Mouse (Mus musculus): ENCODE results near the gene Ankrd10. TPM values are rescaled to one million over a fixed set of nuclear protein-coding genes. Genes with fewer than 3 reads are reported as not detected.

Gene Ankrd10
- 39.8 TPM for polyA plus RNA-seq (2015; fragmentation: Illumina TruSeq; extraction: RNeasy Lipid Tissue Mini Kit (QIAGEN cat#74804); ENCODE audit: low read depth, low replicate concordance)

GRCm38 (mm10) chr8:11635611-11636081 lies at the start of gene Ankrd10:
TSS of gene Ankrd10 (minus strand) at chr8:11635757.

Other genes starting within 250 kb of the Ankrd10 start
- gene Rab20, start 157.0 kb downstream of the Ankrd10 start, polyA plus RNA-seq (2015; fragmentation: Illumina TruSeq; extraction: RNeasy Lipid Tissue Mini Kit (QIAGEN cat#74804); ENCODE audit: low read depth, low replicate concordance): 1.1 TPM
- 87.0 TPM for gene Naxd, start 138.3 kb downstream of the Ankrd10 start, polyA plus RNA-seq (2015; fragmentation: Illumina TruSeq; extraction: RNeasy Lipid Tissue Mini Kit (QIAGEN cat#74804); ENCODE audit: low read depth, low replicate concordance)
- 16.5 TPM for gene Cars2, start 85.0 kb downstream of the Ankrd10 start, polyA plus RNA-seq (2015; fragmentation: Illumina TruSeq; extraction: RNeasy Lipid Tissue Mini Kit (QIAGEN cat#74804); ENCODE audit: low read depth, low replicate concordance)
- gene Ing1, start 80.2 kb downstream of the Ankrd10 start, polyA plus RNA-seq (2015; fragmentation: Illumina TruSeq; extraction: RNeasy Lipid Tissue Mini Kit (QIAGEN cat#74804); ENCODE audit: low read depth, low replicate concordance): 46.7 TPM
- gene 1700016D06Rik, start 65.3 kb upstream of the Ankrd10 start, polyA plus RNA-seq (2015; fragmentation: Illumina TruSeq; extraction: RNeasy Lipid Tissue Mini Kit (QIAGEN cat#74804); ENCODE audit: low read depth, low replicate concordance): not detected
- gene Arhgef7, start 92.0 kb upstream of the Ankrd10 start, polyA plus RNA-seq (2015; fragmentation: Illumina TruSeq; extraction: RNeasy Lipid Tissue Mini Kit (QIAGEN cat#74804); ENCODE audit: low read depth, low replicate concordance): 63.2 TPM
- not detected for gene Tex29, start 204.7 kb upstream of the Ankrd10 start, polyA plus RNA-seq (2015; fragmentation: Illumina TruSeq; extraction: RNeasy Lipid Tissue Mini Kit (QIAGEN cat#74804); ENCODE audit: low read depth, low replicate concordance)